Mouse (Mus musculus) forebrain, embryonic 13.5 days (tissue): ENCODE measurements at regions not wholly inside any gene's neighbourhood (a gene's known extent, or its start where the extent isn't known, plus 50 kb on each side); places are given as distances from the start of the nearest gene placed in this dataset.

Source experiments
- ATAC-seq: fragments of 200-750 bp; cut with Nextera tagmentation; 2 replicates; pipeline ENCODE4 v1.8.0; 2017
- H3K27ac ChIP-seq: fragments of 300-500 bp; sonication (generic); 2 replicates; pipeline ENCODE4 v1.5.1; 2015; ENCODE audit warnings: inconsistent platforms, mild to moderate bottlenecking, moderate library complexity
- H3K27me3 ChIP-seq: fragments of 300-500 bp; sonication (generic); 2 replicates; pipeline ENCODE4 v1.6.1; 2015; ENCODE audit warnings: mild to moderate bottlenecking, inconsistent platforms
- H3K36me3 ChIP-seq: fragments of 300-500 bp; sonication (generic); 2 replicates; pipeline ENCODE4 v1.6.1; 2015; ENCODE audit warnings: mild to moderate bottlenecking, inconsistent platforms; ENCODE audit not compliant: poor library complexity, severe bottlenecking
- H3K4me1 ChIP-seq: fragments of 300-500 bp; sonication (generic); 2 replicates; pipeline ENCODE4 v1.6.1; 2015; ENCODE audit warnings: inconsistent platforms
- H3K4me2 ChIP-seq: fragments of 300-500 bp; sonication (generic); 2 replicates; pipeline ENCODE4 v1.6.1; 2015; ENCODE audit warnings: inconsistent platforms, mild to moderate bottlenecking, moderate library complexity
- H3K4me3 ChIP-seq: fragments of 300-500 bp; sonication (generic); 2 replicates; pipeline ENCODE4 v1.5.1; 2015; ENCODE audit warnings: mild to moderate bottlenecking, inconsistent platforms
- H3K9ac ChIP-seq: fragments of 300-500 bp; sonication (generic); 2 replicates; pipeline ENCODE4 v1.6.1; 2015; ENCODE audit warnings: mild to moderate bottlenecking, inconsistent platforms
- H3K9me3 ChIP-seq: fragments of 300-500 bp; sonication (generic); replicated peaks from 2 replicates; pipeline ENCODE4 v1.6.1; 2016; ENCODE audit warnings: inconsistent platforms
- WGBS: fragments of 180-500 bp; shearing (Covaris S2); methylation state at CpG from one replicate; pipeline ENCODE4 v1.1.7; 2015; 5-methylcytosine and 5-hydroxymethylcytosine counted together

DNA sequence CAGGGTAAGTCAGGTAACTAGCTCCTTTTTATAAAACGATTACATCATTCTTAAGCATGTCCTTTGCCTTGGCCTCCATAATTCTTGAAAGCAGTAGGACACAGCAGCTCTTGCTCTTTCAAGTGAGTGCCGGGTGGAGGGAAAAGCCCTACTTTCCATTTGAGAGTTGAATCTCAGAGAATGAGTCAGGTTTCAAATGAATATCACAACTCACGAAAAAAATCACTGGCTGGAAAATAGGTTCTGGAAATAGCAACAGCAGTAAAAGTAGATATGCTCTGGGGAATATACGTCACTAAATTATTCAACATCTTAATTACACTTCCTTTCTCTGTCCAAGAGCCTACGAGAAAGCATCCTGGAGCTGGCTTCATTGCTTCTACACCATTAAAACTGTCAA is 250.5 kb downstream of the Kcnc2 start:
- H3K27ac ChIP-seq = no peak overlapping the region
- H3K4me2 ChIP-seq = no peak overlapping the region
- no peak for ATAC-seq
- no peaks in the 10 kb centered on the region for H3K4me1 ChIP-seq
- no peaks in the 10 kb centered on the region for H3K36me3 ChIP-seq
- no peaks in the 10 kb centered on the region for H3K9me3 ChIP-seq
- H3K4me3 ChIP-seq = no peak overlapping the region
- 84% methylated on average over 5 of the region's 5 CpGs for WGBS
- H3K9ac ChIP-seq = no peak overlapping the region
- no peaks in the 10 kb centered on the region for H3K27me3 ChIP-seq

GRCm38 (mm10) chr10:112543051-112543450 is 272.1 kb downstream of the Kcnc2 start:
- Histone ChIP-seq H3K27ac (no peak overlapping the region), H3K4me3 (no peak overlapping the region), H3K36me3 (no peaks in the 10 kb centered on the region), H3K9ac (no peak overlapping the region), H3K27me3 (no peaks in the 10 kb centered on the region), H3K4me2 (no peak overlapping the region), H3K4me1 (no peaks in the 10 kb centered on the region), H3K9me3 (no peaks in the 10 kb centered on the region)
- 93% methylated on average over 4 of the region's 4 CpGs for WGBS
- no peak for ATAC-seq

DNA sequence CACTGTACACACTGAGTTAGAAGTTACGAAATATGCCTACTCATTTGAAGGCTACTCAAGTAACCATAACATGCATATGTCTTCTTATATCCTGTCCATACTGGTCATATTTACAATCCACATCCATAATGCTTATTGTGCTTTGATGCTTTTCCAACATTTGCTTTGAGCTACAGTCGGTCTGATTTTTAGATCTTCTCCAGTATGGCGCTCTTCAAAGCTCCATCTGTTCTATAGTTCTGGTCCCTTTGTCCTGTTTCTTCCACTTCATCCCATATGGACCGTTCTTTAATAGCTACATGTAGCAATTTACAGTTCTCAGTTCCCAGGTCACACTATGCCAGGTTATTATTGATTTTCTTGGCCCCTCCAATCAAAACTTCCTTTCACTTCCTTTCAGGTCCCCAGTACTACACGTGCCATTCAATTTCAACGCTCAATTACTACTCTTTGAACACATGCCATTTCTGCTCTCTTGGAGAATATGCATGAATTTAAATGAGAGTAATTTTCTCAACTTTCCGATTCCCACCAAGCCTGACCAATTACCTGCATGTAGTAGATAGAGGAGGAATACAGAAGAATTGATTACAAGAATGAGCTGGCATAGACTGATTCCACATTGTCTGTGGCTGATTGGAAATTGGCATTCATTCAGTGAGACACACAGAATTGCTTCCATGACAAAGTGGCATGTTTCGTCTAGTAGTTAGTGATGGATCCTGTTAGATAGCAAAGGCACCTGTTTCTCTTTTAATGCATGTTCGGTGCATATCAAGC is 301.0 kb downstream of the Kcnc2 start:
- no peaks in the 10 kb centered on the region for H3K36me3 ChIP-seq
- no peak overlapping the region for H3K9ac ChIP-seq
- peak; percentile 92 for ATAC-seq
- no peak overlapping the region for H3K4me2 ChIP-seq
- no peaks in the 10 kb centered on the region for H3K9me3 ChIP-seq
- no peak overlapping the region for H3K27ac ChIP-seq
- WGBS = 62% methylated on average over 9 of the region's 9 CpGs
- H3K27me3 ChIP-seq = no peaks in the 10 kb centered on the region
- H3K4me1 ChIP-seq = no peaks in the 10 kb centered on the region
- H3K4me3 ChIP-seq = no peak overlapping the region

DNA sequence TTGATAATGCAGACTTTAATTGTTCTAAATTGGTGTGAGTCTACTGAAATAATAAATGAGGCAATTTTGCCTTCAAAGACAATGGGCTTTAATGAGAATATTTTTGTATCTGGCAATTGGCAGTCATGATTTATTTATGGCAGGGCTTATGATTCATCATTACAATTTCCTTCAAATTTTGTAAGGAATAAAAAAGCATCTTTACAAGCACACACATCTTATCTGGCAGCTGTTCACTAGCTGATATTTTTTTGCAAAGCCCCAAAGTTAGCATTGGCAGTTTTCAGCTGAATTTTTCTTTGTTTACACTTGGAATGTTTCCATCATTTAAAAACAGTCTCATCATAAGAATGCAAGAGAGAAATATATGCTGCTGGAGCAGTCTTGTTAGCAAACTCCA is 301.6 kb downstream of the Kcnc2 start:
- Histone ChIP-seq H3K36me3 (no peaks in the 10 kb centered on the region), H3K9me3 (no peaks in the 10 kb centered on the region), H3K9ac (no peak overlapping the region), H3K4me1 (no peaks in the 10 kb centered on the region), H3K4me3 (no peak overlapping the region), H3K27me3 (no peaks in the 10 kb centered on the region), H3K4me2 (no peak overlapping the region), H3K27ac (no peak overlapping the region)
- ATAC-seq = peak; percentile 14

DNA sequence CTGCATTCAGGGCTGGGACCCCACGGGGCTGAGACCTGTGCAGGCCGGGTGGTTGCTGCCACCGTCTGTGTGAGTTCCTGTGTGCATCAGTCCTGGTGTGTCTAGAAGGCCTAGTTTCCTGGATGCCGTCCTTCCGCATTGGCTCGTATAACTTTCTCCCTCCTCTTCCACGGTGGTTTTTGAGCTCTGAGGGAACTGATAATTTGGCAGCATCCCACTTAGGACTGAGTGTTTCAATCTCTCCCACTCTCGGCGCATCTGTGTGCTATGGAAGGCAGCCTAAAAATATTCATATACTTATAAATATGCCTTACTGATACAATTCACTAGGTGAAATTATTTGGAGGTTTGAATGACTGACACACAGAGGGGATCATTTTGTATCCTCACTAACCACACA is 314.0 kb downstream of the Kcnc2 start:
- Histone ChIP-seq H3K36me3 (no peaks in the 10 kb centered on the region), H3K27me3 (no peaks in the 10 kb centered on the region), H3K4me2 (no peak overlapping the region), H3K9me3 (no peaks in the 10 kb centered on the region), H3K9ac (no peak overlapping the region), H3K4me1 (no peaks in the 10 kb centered on the region), H3K27ac (no peak overlapping the region), H3K4me3 (no peak overlapping the region)
- 87% methylated on average over 9 of the region's 9 CpGs for WGBS
- ATAC-seq = no peak

GRCm38 (mm10) chr10:112594327-112594726 is 323.4 kb downstream of the Kcnc2 start:
- Histone ChIP-seq H3K4me1 (no peaks in the 10 kb centered on the region), H3K4me2 (no peak overlapping the region), H3K9ac (no peak overlapping the region), H3K4me3 (no peak overlapping the region), H3K27me3 (no peaks in the 10 kb centered on the region), H3K9me3 (no peaks in the 10 kb centered on the region), H3K36me3 (no peaks in the 10 kb centered on the region), H3K27ac (no peak overlapping the region)
- WGBS = 83% methylated on average over 2 of the region's 2 CpGs
- ATAC-seq = no peak

DNA sequence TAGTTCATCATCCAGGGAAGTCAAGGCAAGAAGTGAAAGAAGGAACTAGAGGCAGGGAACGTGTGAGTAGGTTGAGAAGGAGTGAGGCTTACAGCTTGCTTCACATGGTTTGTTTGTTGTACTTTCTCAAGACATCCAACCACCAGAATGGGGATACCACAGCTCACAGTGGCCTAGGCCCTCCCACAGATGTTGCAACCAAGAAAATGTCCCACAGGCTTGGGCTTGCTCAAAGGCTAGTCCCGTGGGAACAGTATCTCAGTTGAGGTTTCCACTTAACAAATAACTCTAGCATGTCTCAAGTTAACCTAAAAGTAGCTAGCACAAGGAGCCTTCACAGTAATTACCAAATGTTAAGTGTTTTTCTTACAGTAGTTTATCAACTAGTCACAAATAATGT is 323.2 kb downstream of the Atxn7l3b start:
- Histone ChIP-seq H3K36me3 (no peaks in the 10 kb centered on the region), H3K4me1 (no peaks in the 10 kb centered on the region), H3K4me2 (no peak overlapping the region), H3K9me3 (no peaks in the 10 kb centered on the region), H3K27me3 (no peaks in the 10 kb centered on the region), H3K27ac (no peak overlapping the region), H3K4me3 (no peak overlapping the region), H3K9ac (no peak overlapping the region)
- WGBS = 73% methylated on average over 2 of the region's 2 CpGs
- ATAC-seq = no peak

- Histone ChIP-seq H3K4me1 (no peaks in the 10 kb centered on the region), H3K9me3 (no peaks in the 10 kb centered on the region), H3K27me3 (no peaks in the 10 kb centered on the region), H3K4me3 (no peak overlapping the region), H3K9ac (no peak overlapping the region), H3K36me3 (no peaks in the 10 kb centered on the region), H3K4me2 (no peak overlapping the region), H3K27ac (no peak overlapping the region)
- WGBS = 56% methylated on average over 4 of the region's 4 CpGs
- ATAC-seq = no peak
Observed at GRCm38 (mm10) chr10:112607642-112608041, 321.2 kb downstream of the Atxn7l3b start.

GRCm38 (mm10) chr10:112611711-112612110 is 317.1 kb downstream of the Atxn7l3b start:
- H3K4me1 ChIP-seq = no peaks in the 10 kb centered on the region
- WGBS = 67% methylated on average over 3 of the region's 3 CpGs

GRCm38 (mm10) chr10:112613751-112614150 is 315.1 kb downstream of the Atxn7l3b start:
- Histone ChIP-seq H3K4me2 (no peak overlapping the region), H3K4me1 (no peaks in the 10 kb centered on the region), H3K4me3 (no peak overlapping the region), H3K27ac (no peak overlapping the region), H3K9me3 (no peaks in the 10 kb centered on the region), H3K36me3 (no peaks in the 10 kb centered on the region), H3K9ac (no peak overlapping the region), H3K27me3 (no peaks in the 10 kb centered on the region)
- 95% methylated on average over 2 of the region's 2 CpGs for WGBS
- ATAC-seq = no peak

More at GRCm38 (mm10) chr10:112611711-112612110, 317.1 kb downstream of the Atxn7l3b start:
- no peak overlapping the region for H3K27ac ChIP-seq
- H3K9me3 ChIP-seq = no peaks in the 10 kb centered on the region
- no peaks in the 10 kb centered on the region for H3K36me3 ChIP-seq
- no peak overlapping the region for H3K4me2 ChIP-seq
- ATAC-seq = no peak
- H3K27me3 ChIP-seq = no peaks in the 10 kb centered on the region
- no peak overlapping the region for H3K4me3 ChIP-seq
- H3K9ac ChIP-seq = no peak overlapping the region

DNA sequence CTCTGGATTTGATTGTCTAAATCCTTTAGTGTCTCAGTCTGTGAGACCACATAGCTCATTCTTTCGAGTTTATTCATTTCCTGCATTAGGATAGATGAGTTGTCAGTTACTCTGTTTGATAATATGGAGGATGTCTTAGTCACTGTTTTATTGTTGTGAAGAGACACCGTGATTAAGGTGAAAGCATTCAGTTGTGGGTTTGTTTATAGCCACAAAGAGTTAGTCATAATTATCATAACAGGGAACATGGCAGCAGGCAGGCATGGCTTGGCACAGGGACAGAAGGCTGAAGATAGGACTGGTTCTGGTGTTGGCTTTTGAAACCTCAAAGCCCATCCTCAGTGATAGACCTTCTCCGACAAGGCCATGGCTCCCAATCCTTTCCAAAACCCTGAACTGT is 314.6 kb downstream of the Atxn7l3b start:
- Histone ChIP-seq H3K9me3 (no peaks in the 10 kb centered on the region), H3K27me3 (no peaks in the 10 kb centered on the region)
- 85% methylated on average over 3 of the region's 3 CpGs for WGBS

DNA sequence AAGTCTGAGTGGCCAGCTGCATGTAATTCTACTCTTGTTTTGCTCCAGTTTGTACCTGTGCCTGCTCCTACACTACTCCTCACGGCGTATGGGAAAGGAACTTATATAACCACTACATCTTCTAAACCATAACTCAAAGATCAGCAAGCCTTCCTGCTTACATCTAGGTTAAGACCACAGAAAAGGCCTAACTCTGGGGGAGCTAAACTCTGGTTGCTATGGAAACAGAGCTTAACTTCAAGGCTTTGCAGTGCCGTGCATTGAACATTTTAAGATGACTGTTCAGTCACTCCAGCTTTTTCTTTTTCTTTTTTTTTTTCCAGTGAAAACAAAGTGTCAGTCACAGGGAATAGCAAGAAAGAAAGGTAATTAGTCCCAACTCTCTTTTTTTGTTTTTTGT is 309.1 kb downstream of the Atxn7l3b start:
- H3K4me3 ChIP-seq = no peak overlapping the region
- 50% methylated on average over 3 of the region's 3 CpGs for WGBS
- 0 out of 2 replicates have a peak, but pooled peaks have one; percentile 24 for ATAC-seq

More for the DNA sequence above, 314.6 kb downstream of the Atxn7l3b start:
- Histone ChIP-seq H3K4me2 (no peak overlapping the region), H3K4me1 (0 out of 2 replicates have a peak, but pooled peaks cover 1% of the 10 kb centered on the region), H3K27ac (no peak overlapping the region), H3K9ac (no peak overlapping the region), H3K36me3 (no peaks in the 10 kb centered on the region), H3K4me3 (no peak overlapping the region)
- ATAC-seq = no peak

DNA sequence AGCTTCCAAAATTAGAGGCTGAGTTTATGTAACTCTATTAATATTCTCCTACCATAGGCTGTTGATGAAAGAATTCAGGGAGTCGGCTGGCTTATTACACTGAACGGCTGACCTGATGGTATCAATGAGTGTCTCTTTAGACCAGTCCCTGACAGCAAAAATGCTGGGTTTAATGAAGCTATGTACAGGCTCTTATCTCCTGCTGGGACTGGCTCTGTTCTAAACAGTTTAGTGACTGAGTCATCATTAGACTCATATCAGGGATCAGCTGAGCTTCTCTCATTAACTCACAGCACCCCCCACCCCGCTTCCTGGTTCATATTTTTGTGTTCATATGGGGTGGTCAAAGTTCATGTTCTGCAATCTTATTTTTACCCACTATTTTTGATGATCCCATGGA is 299.0 kb downstream of the Atxn7l3b start:
- no peaks in the 10 kb centered on the region for H3K36me3 ChIP-seq
- no peaks in the 10 kb centered on the region for H3K27me3 ChIP-seq
- no peak overlapping the region for H3K9ac ChIP-seq
- no peak overlapping the region for H3K27ac ChIP-seq
- no peak for ATAC-seq
- 70% methylated on average over 3 of the region's 3 CpGs for WGBS
- no peak overlapping the region for H3K4me2 ChIP-seq
- no peaks in the 10 kb centered on the region for H3K4me1 ChIP-seq
- H3K9me3 ChIP-seq = no peaks in the 10 kb centered on the region
- H3K4me3 ChIP-seq = no peak overlapping the region

More for the DNA sequence above, 309.1 kb downstream of the Atxn7l3b start:
- Histone ChIP-seq H3K36me3 (no peaks in the 10 kb centered on the region), H3K9ac (no peak overlapping the region), H3K27me3 (no peaks in the 10 kb centered on the region), H3K9me3 (no peaks in the 10 kb centered on the region), H3K4me1 (0 out of 2 replicates have a peak, but pooled peaks cover 3% of the 10 kb centered on the region), H3K27ac (no peak overlapping the region), H3K4me2 (no peak overlapping the region)
